Mouse (Mus musculus) monocyte, adult 2 months (primary cell): ENCODE measurements around the gene Nup93.

Experiments used
- DNase-seq, 2 experiments: peaks; one replicate each; pipeline ENCODE4 v3.0.0; 2022; ENCODE audit warnings: low spot score in 2 of 2, low read depth in 1 of 2

The Nup93 gene

DNA sequence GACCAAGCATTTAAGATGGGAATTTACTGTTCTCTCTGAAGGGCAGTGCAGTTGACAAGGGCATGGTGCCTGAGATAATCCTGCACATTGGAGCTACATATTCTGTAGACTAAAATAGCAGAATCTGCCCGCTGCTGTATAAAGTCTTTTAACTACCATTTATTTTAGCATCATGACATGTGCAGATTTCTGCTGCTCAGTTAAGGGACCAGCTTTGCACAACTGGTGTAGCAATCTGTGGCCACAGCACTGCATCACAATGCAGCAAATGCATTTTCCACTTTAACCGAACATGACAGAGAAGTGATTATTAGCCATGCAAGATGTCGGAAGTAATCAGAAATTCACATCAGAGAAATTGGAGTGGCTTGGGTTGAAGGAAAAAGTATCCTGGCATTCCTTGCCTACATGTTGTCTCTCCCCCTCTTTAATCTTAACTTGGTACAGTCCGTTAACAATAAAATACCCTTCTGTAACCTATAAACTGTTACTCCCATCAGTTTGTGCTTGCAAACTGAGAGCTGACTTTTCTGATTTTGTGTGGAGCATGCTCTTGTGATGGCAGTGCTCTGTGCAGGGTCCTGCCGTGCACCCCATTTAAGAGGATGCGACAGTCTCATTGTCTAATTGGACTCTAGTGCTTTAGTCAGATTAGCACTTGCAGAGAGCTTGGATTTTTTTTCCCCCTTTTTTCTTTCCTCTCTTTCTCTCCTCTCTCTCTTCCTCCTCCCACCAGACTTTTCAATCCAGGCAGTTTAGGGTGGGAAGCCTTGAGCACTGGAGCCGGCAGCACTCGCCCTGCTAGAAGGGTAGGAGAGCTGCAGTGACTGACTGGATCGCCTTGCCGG is 52.2 kb downstream of the Nup93 start:
- no peak for DNase-seq

DNA sequence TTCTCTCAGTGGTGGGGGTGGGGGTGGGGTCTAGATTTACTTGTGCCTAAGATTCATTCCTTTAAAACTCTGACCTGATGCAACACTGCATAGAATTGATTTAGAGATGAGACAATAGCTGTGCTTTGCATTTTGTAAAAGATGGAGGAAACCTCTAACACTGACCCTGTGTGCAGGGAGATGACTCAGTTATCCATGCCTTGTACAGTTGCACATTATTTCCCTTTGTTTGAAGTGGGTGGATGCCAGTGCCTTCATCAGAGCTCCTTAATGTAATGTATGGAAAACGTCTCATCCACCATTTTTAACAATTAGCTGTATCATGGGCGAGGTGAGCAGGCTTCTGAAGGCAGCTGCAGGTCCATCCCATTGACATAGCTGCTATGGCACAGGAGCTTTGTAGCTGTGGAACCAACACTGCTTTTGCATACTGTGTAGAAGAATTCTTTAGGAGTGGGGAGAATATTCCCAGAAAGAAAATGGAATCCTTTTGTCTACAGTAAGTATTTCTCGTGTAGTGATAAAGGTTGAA is 54.1 kb downstream of the Nup93 start:
- DNase-seq, result no peak

DNA sequence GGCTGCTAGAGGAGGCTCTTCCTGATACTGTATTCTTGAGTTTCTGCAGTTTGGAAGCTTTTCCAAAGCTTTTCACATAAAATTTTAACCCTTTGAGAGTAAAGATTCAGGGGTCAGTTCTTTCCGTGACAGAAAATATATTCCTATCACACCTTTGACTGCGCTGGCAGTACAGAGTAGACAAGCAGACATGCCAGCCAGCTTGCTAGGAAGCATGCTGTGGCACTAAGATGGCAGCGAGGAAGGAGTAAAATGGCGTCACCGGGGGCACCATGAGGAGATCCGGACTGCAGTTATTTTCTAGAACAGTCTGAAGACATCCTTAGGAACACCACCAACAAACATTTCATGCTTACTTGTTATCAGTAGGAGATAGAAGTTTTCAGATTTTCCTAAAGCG is 55.9 kb downstream of the Nup93 start:
- no peak for DNase-seq

DNA sequence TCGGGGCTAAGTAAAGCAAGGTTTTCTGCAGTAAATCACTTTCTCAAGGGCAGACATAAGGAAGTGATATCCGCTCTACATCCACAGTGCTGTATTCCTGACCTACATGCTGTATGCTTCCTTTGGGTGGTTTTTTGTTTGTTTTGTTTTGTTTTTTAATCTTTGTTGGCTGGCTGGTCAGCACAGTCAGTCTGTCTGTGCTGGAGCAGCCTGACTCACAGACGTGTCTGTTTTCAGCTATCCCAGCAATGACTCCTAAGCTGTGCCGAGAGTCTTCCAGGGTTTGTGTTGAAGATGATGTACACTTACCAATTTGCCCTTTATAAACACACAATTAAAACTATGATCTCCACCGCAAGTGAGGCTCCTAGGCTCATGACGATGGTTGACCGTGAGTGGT is 56.7 kb downstream of the Nup93 start:
- DNase-seq, result no peak

DNA sequence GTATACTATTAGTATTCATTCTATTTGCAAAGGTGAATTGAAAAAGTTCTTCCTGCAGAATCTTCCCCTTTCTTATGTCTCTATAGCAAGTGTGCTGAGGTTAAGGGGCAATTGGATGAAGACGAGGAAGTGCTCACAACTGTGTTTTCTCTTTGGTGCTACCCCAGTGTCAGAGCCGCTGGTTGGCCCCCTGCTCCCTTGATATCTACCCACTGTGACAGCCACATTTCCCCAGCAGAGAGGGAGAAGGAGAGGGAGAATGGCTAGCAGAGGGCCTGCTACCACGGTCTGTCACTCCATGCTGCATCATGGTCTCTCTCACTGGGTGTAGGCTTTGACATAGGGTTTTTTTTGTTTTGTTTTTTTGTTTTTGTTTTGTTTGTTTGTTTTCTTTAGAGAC is 58.2 kb downstream of the Nup93 start:
- no peak for DNase-seq

DNA sequence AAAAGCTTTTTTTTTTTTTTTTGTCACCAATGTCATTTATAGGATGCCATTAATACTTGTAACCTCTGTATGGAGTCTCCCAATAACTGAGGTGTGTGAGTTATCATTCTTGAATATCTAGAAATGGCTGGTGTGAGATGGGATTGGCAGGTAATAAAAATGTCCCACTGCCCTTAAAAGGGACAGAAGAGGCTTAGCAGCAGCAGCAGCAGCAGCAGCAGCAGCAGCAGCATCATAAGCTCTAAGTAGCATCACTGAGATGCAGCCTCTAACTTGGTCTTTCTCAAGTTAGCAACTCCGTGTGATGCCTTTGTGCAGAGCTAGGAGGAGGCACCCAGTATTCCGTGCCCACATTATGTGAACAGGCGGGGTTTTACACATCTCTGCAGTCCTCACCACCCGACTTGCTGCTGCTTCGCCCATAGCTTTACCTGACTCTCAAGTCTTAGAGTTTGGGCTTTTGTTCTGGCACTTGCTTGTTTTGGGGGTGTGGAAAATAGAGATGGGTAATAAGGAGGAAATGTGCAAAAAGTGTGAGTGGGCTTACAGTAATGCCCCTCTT is 59.0 kb downstream of the Nup93 start:
- no peak for DNase-seq

DNA sequence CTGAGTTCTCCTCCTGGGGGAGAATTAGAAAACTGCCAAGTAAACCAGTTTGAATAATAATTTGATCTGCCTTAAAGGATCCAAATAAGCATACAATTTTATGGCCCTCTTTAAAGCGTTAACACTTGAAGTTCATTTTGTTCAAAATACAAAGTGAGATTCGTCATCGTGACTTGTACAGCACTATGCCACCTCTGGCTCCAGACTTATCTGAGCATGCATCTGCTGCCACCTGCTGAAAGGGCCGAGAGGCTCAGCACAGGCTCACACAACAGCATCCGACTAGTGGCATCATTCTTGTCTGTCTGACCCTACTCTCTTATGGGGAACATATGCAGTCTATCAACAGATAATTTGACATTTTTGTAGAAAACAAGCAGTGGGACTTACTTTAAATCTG is 59.7 kb downstream of the Nup93 start:
- no peak for DNase-seq

DNA sequence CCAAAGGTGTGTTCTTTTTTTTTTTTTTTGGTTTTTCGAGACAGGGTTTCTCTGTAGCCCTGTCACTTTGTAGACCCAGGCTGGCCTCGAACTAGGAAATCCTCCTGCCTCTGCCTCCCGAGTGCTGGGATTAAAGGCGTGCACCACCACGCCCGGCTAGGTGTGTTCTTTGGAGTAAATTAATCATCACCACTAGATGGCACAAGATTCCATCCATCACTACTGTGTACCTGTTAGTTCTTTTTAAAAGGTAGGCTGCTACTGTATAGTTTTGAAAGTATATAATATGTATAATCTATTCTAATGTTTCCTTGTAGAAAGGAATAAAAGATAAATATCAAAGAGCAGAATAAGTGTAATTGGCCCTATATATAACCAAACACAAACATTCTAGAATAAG is 63.9 kb downstream of the Nup93 start:
- no peak for DNase-seq

DNA sequence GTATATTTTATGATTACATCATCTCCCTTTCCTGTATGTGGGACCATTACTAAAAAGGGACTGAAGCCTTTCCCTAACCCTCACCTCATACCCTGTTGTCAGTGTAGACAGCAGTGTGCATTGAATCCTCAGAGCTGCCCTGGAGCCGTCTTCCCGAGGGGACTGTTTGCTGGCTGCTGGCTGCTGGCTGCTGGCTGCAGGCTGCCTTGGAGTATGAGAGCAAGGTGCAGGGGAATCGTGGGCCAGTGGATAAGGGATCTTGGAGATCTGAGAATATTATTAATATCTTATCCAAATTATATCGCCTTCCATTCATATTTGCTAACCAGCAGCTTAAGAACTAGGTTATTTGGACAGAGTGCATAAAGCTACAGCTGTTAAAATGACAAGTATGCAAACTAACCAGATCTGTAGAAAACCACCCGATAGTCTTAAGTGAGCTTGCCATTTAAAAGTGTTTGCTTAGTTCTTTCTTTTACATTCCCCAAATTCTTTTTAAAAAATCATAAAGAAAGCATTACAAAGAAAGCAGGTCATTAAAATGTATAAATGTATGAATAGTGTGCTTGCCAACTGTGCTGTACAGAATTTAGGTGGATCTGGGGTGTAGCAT is 65.7 kb downstream of the Nup93 start:
- DNase-seq, result no peak

DNA sequence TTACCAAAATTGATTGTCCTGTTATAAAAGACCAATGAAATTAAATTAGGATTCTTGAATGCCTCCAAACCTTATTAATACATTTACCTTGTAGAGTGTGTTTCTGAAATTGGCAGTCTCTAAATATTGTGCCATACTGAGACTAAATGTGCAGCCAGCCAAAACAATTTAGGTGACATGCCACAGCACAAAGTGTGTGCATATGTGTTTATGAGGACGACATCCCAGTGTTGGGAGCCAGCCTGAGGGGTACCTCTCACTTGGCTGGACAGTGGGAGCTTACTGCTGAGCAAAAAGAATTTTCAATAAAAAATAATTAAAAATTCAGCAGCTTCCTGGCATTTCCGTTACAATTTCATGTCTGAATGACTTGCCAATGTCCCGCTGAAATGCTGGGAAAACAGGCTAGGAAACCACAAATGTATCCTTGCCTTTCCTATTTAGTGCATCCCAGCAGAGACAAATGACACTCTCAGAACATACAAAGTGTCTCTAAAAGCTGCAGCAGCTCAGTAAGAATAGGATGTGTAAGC is 68.2 kb downstream of the Nup93 start:
- DNase-seq, result no peak

DNA sequence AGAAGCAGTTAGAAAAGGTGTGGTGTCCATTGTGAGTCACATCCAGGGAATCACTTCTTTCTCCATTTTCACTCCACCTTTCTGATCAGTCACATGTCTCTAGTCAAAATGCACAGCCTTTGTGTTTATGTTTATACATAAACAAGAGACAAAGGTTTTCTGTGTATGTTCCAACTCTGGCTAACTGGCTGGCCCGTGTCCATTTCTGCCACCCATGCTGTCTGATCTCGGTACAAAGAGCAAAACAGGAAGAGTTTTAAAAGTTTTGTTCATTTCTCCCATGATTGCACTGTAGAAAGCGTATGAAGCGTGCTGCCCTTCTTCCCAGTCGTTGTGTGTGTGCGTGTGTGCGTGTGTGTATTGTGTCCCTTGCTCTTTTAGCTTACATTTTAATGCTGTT is 69.8 kb downstream of the Nup93 start:
- no peak for DNase-seq

DNA sequence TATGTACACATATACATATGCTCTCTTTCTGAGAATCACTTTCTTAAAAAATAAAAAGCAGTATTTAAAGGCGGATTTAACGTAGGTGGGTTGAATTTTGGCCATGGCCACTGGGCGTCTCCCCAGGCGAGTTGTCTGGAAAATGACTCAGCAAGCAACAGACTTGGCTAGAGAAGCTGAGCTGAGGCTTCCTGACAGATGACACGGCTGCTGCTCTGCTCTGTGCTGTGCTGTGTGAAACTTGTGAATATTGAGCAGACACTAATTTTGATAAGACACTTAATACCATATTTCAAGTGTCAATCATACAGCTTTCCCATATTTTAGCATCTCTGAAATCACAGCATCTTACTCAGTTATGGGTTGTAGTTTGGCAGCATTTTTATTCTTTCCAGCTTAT is 76.2 kb downstream of the Nup93 start:
- DNase-seq, result no peak

DNA sequence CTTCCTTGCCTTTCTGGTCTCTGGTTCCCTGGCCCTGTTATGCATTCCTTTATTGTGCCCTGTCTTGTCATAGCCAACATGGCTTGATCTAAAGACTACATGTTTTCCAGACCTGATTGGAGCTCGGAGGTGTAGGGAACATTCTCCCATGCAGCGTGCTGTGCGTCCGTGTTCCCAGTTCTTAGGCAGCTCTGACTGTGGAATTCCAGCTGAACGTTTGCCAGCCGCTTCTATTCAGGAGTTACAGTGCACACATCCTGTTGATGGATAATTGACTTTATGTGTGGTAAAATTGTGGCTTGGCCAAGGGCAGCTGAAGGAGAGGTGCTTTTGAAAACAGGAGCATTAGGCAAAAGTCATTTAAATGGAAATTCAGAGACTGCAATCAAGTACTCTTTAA is 77.7 kb downstream of the Nup93 start:
- no peak for DNase-seq

DNA sequence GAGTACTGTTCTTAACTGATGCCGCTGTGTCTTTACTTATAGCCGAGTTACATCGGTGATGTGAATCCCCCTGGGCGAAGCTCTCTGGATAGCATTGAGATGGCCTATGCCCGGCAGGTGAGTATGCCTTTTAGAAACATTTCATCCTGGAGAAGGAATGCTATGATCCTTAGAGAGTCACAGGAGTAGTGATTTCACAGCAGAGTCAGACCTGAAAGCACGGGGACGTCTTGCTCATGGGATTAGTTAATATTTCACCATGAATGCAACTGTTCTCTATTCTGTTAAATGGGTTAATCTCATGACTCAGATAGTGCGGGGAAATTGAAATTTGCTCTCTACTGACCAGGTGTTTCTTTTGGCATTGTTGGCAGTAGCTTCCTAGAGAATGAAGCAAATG is 78.3 kb downstream of the Nup93 start:
- no peak for DNase-seq

DNA sequence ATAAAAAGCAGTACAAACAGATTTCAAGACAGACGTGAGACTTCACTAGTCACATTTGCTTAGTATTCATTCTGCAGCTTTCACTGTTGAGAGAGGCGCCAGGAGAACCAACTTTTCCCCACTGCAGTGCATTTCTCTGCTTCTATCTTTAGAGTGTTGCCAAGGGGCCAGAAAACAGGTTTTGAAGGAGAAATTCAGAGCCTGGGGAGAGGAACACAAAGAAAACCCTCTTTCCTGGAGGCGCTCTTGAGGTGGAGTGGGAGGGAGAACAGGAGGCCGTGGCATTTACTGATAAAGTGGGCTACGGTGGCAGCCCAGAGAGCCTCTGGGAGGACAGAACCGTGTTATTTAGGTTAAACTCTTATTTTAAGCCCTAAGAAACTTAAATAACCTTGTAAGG is 81.3 kb downstream of the Nup93 start:
- DNase-seq, result no peak

DNA sequence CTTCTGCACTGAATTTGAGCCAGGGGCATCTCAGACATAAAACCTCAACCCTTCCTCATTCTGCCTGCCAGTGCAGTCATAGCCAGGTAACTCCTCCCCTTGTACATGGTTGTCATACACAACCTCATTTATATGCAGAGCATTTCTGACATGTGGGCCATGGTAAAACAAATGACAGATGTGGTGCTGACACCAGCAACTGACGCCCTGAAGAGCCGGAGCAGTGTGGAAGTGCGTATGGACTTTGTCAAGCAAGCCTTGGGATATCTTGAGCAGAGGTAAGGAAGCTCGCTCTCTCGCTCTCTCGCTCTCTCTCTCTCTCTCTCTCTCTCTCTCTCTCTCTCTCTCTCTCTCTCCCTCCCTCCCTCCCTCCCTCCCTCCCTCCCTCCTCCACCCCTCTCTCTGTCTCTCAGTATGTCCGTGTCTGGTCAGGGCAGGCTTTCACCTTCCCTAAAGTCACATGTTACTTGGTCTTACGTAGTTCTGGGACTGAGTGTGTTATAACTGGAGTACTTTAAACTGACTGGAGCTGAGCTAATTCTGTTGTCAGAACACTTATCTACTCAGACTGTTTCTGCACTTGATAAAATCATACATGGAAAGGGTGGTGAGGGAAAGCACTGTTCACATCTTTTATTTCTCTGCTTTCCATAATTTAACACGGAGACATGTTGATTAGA is 82.1 kb downstream of the Nup93 start:
- DNase-seq, result no peak

DNA sequence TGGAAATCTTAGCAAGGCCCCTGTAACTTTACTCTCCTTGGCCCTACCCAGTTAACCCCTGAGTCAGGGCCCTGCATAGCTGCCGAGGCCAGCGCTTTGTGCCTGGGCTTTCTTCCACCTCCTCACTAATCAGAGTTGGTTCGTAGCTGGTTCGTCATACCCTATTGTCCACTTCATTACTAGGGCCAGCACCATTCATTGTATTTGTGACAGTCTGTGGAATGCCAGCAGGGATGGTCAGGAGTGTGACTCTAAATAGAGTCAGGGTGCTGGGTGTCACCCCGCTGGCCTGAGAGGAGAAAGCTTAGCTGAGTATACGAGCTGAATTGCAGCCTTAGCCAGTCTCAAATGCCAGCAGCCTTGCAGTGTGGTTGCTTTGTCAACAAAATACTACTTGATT is 82.7 kb downstream of the Nup93 start:
- no peak for DNase-seq

DNA sequence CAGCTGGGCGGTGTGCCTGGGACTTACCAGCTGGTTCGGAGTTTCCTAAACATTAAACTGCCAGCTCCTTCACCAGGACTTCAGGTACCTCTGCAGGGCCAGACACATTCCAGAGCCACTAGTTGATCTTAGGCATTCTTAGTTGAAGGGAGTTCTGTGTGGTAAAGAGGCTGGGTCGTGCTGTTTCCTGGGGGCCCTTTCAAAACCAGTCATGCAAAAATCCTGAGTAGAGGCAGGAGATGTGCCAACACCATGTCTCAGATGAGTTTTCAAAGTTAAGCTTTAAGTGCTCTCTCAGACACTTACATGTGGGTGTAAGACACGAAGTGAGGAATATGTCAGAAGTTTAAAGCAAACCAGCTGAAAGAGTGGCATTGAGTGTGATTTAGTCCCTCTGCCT is 86.4 kb downstream of the Nup93 start:
- no peak for DNase-seq

DNA sequence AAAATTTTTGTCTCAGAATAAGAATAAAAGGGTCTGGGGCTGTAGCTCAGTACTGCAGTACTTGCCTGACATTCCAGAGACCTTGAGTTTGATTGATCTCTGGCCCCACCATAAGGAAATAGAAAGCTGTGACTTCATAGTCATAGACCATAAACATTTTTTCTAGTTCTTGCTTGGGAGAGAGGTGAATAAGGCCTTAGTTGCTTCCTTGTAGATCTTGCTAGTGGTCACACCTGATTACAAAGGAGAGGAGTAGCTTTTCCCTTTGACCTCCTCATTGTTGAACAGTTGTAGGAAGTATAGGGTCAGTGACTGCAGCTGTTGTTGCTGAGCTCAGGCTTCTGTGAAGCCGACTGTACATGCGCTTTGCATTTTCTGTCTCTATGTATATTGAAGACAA is 90.0 kb downstream of the Nup93 start:
- no peak for DNase-seq

DNA sequence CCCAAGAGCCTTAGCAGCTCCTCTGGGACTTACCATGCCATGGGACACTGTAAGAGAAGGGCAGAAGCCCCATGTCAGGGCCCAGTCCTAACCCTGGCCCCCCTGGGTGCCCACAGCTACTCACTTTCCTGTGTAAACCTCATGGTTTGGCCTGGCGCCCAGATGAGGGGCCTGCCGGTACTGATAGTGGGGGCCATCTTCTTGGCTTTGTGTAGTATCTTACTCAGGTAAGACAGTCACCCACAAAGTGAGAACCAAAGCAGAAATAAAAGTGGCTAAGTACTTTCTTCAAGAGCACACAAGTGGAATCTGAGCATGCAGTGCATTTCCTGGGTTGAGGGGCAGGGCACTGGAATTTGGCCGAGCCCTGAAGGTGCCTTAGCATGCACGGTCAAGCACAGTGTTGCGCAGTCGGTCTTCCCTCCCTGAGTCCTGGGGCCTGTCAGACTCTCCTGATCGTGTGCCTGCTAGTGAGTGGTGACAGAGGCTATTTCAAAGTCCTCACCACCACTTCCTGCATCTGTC is 92.7 kb downstream of the Nup93 start:
- DNase-seq, result no peak

DNA sequence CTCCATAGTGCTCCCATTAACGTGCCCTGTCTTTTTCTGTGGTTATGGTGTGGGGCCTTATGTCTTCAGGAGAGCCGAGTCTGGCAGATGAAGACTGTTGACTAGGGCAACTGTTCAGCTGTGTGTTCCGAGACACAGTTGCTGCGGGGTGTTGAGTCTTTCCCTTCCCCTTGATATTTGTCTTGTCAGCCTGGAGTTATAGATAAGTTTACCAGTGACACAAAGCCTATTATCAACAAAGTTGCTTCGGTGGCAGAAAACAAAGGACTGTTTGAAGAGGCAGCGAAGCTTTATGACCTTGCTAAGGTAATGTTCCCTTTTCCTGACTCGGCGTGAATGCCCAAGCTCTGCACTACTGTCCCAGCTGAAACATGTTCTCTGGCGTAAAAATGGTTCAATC is 93.3 kb downstream of the Nup93 start:
- DNase-seq, result no peak
